Mouse (Mus musculus) megakaryocyte, embryonic 14.5 days (primary cell): ENCODE data around the gene Rab4a. TPM values are rescaled to one million over a fixed set of nuclear protein-coding genes. Genes with fewer than 3 reads are reported as not detected.

ENCODE experiments used
- H3K27me3 ChIP-seq: replicated peaks from 2 replicates; pipeline ENCODE3; 2012; ENCODE audit warnings: inconsistent platforms
- H3K36me3 ChIP-seq: replicated peaks from 2 replicates; pipeline ENCODE3; 2012; ENCODE audit warnings: low read length, inconsistent platforms, mixed read lengths
- H3K4me1 ChIP-seq: 2 replicates; pipeline ENCODE4 v1.6.1; 2012; ENCODE audit warnings: inconsistent platforms
- H3K4me3 ChIP-seq: replicated peaks from 2 replicates; pipeline ENCODE3; 2012; ENCODE audit warnings: moderate library complexity, mild to moderate bottlenecking, inconsistent platforms
- H3K9me3 ChIP-seq: 2 replicates; pipeline ENCODE4 v1.6.1; 2012; ENCODE audit warnings: inconsistent platforms
- FLI1 ChIP-seq: IDR thresholded peaks from 2 replicates; pipeline ENCODE4 v1.6.1; 2012; ENCODE audit warnings: low read length, inconsistent platforms, mixed read lengths
- GATA1 ChIP-seq: IDR thresholded peaks from 3 replicates; pipeline ENCODE4 v1.6.1; 2012; ENCODE audit warnings: mixed read lengths, low read length, inconsistent platforms, borderline replicate concordance
- polyA plus RNA-seq: library from polyadenylated mRNA; stranded (reverse); fragments of >175 nt; gene quantifications from 2 replicates; pipeline ENCODE4 v1.2.3, GENCODE M21; 2012; ENCODE audit warnings: low replicate concordance; ENCODE audit not compliant: insufficient read depth

Gene Rab4a
- polyA plus RNA-seq, 1 experiment = 6.3 TPM

- H3K4me3 ChIP-seq = no peak overlapping the region
- H3K27me3 ChIP-seq = peaks cover 78% of the 10 kb centered on the region
- peaks cover 15% of the 10 kb centered on the region for H3K4me1 ChIP-seq
- H3K36me3 ChIP-seq = no peaks in the 10 kb centered on the region
- no peak for TF ChIP-seq FLI1
- TF ChIP-seq GATA1 = no peak
- peaks cover 9% of the 10 kb centered on the region for H3K9me3 ChIP-seq
Observed at GRCm38 (mm10) chr8:123767874-123768273, 37.9 kb upstream of the Rab4a start.

- Histone ChIP-seq H3K4me3 (no peak overlapping the region), H3K36me3 (no peaks in the 10 kb centered on the region), H3K9me3 (peaks cover 9% of the 10 kb centered on the region), H3K4me1 (peaks cover 7% of the 10 kb centered on the region), H3K27me3 (peaks cover 78% of the 10 kb centered on the region)
- no peak for TF ChIP-seq GATA1
- TF ChIP-seq FLI1 = no peak
Observed at GRCm38 (mm10) chr8:123768492-123769356, 37.1 kb upstream of the Rab4a start.

GRCm38 (mm10) chr8:123773468-123773867, 32.3 kb upstream of the Rab4a start:
- no peak for TF ChIP-seq GATA1
- no peaks in the 10 kb centered on the region for H3K4me1 ChIP-seq
- peaks cover 20% of the 10 kb centered on the region for H3K9me3 ChIP-seq

GRCm38 (mm10) chr8:123774491-123774890, 31.3 kb upstream of the Rab4a start:
- H3K9me3 ChIP-seq = peaks cover 20% of the 10 kb centered on the region

More at GRCm38 (mm10) chr8:123773468-123773867, 32.3 kb upstream of the Rab4a start:
- peaks cover 79% of the 10 kb centered on the region for H3K27me3 ChIP-seq
- H3K4me3 ChIP-seq = no peak overlapping the region
- no peaks in the 10 kb centered on the region for H3K36me3 ChIP-seq

GRCm38 (mm10) chr8:123777319-123777718, 28.5 kb upstream of the Rab4a start:
- peaks cover 83% of the 10 kb centered on the region for H3K27me3 ChIP-seq
- H3K36me3 ChIP-seq = no peaks in the 10 kb centered on the region
- H3K4me3 ChIP-seq = no peak overlapping the region
- H3K9me3 ChIP-seq = peaks cover 11% of the 10 kb centered on the region
- H3K4me1 ChIP-seq = peaks cover 8% of the 10 kb centered on the region
- no peak for TF ChIP-seq FLI1
- no peak for TF ChIP-seq GATA1

More at GRCm38 (mm10) chr8:123774491-123774890, 31.3 kb upstream of the Rab4a start:
- Histone ChIP-seq H3K4me1 (no peaks in the 10 kb centered on the region), H3K36me3 (no peaks in the 10 kb centered on the region), H3K4me3 (no peak overlapping the region), H3K27me3 (peaks cover 77% of the 10 kb centered on the region)
- TF ChIP-seq FLI1 = no peak
- TF ChIP-seq GATA1 = no peak

GRCm38 (mm10) chr8:123780471-123780870, 25.3 kb upstream of the Rab4a start:
- Histone ChIP-seq H3K4me3 (no peak overlapping the region), H3K27me3 (peaks cover 74% of the 10 kb centered on the region), H3K9me3 (no peaks in the 10 kb centered on the region; the same call in 1 of the 2 replicates), H3K36me3 (no peaks in the 10 kb centered on the region), H3K4me1 (peaks cover 19% of the 10 kb centered on the region)
- no peak for TF ChIP-seq FLI1
- no peak for TF ChIP-seq GATA1

- Histone ChIP-seq H3K27me3 (peaks cover 75% of the 10 kb centered on the region), H3K36me3 (no peaks in the 10 kb centered on the region), H3K9me3 (no peaks in the 10 kb centered on the region), H3K4me1 (peaks cover 24% of the 10 kb centered on the region), H3K4me3 (no peak overlapping the region)
- no peak for TF ChIP-seq FLI1
- TF ChIP-seq GATA1 = no peak
Observed at GRCm38 (mm10) chr8:123781256-123781655, 24.5 kb upstream of the Rab4a start.

- Histone ChIP-seq H3K4me1 (peaks cover 40% of the 10 kb centered on the region), H3K36me3 (no peaks in the 10 kb centered on the region), H3K9me3 (no peaks in the 10 kb centered on the region), H3K4me3 (no peak overlapping the region), H3K27me3 (peaks cover 52% of the 10 kb centered on the region)
- TF ChIP-seq FLI1 (no peak), GATA1 (no peak)
Observed at GRCm38 (mm10) chr8:123783525-123784249, 22.1 kb upstream of the Rab4a start.

GRCm38 (mm10) chr8:123786166-123786565, 19.6 kb upstream of the Rab4a start:
- H3K4me3 ChIP-seq = no peak overlapping the region
- no peaks in the 10 kb centered on the region for H3K9me3 ChIP-seq
- H3K4me1 ChIP-seq = peaks cover 40% of the 10 kb centered on the region
- peaks cover 44% of the 10 kb centered on the region for H3K27me3 ChIP-seq
- no peaks in the 10 kb centered on the region for H3K36me3 ChIP-seq
- TF ChIP-seq FLI1 = no peak
- TF ChIP-seq GATA1 = no peak

GRCm38 (mm10) chr8:123786644-123787043, 19.1 kb upstream of the Rab4a start:
- H3K4me3 ChIP-seq = no peak overlapping the region
- H3K36me3 ChIP-seq = no peaks in the 10 kb centered on the region
- H3K9me3 ChIP-seq = no peaks in the 10 kb centered on the region
- TF ChIP-seq GATA1 (no peak), FLI1 (no peak)
- H3K4me1 ChIP-seq = peaks cover 39% of the 10 kb centered on the region
- peaks cover 44% of the 10 kb centered on the region for H3K27me3 ChIP-seq
